Mouse (Mus musculus) limb, embryonic 11.5 days (tissue): ENCODE measurements around the gene Ipo4. TPM values are rescaled to one million over a fixed set of nuclear protein-coding genes. Genes with fewer than 3 reads are reported as not detected.

Source experiments
- ATAC-seq: fragments of 200-750 bp; cut with Nextera tagmentation; 2 replicates; pipeline ENCODE4 v1.8.0; 2017; ENCODE audit warnings: low read depth; ENCODE audit not compliant: insufficient number of reproducible peaks, low FRiP score, low TSS enrichment
- DNase-seq: peaks from one replicate; pipeline ENCODE4 v3.0.0-alpha.2; 2015; ENCODE audit warnings: low spot score
- H3K27ac ChIP-seq: fragments of 300-500 bp; sonication (generic); replicated peaks from 2 replicates; pipeline ENCODE4 v1.5.1; 2014; ENCODE audit warnings: low read depth, mild to moderate bottlenecking, low read length
- H3K27me3 ChIP-seq: fragments of 300-500 bp; sonication (generic); 2 replicates; pipeline ENCODE4 v1.6.1; 2014; ENCODE audit warnings: mild to moderate bottlenecking, low read length, mixed read lengths; ENCODE audit not compliant: control insufficient read depth, insufficient read depth
- H3K36me3 ChIP-seq: fragments of 300-500 bp; sonication (generic); 2 replicates; pipeline ENCODE4 v1.6.1; 2014; ENCODE audit warnings: mild to moderate bottlenecking, low read length, moderate library complexity, mixed read lengths; ENCODE audit not compliant: control insufficient read depth, insufficient read depth
- H3K4me1 ChIP-seq: fragments of 300-500 bp; sonication (generic); 2 replicates; pipeline ENCODE4 v1.6.1; 2014; ENCODE audit warnings: low read length, mixed read lengths; ENCODE audit not compliant: control insufficient read depth, insufficient read depth
- H3K4me2 ChIP-seq: fragments of 300-500 bp; sonication (generic); 2 replicates; pipeline ENCODE4 v1.6.1; 2014; ENCODE audit warnings: low read depth, mild to moderate bottlenecking, moderate library complexity; ENCODE audit not compliant: severe bottlenecking
- H3K4me3 ChIP-seq: fragments of 300-500 bp; sonication (generic); 2 replicates; pipeline ENCODE4 v1.5.1; 2014; ENCODE audit warnings: low read depth, low read length
- H3K9ac ChIP-seq: fragments of 300-500 bp; sonication (generic); 2 replicates; pipeline ENCODE4 v1.6.1; 2014; ENCODE audit warnings: mild to moderate bottlenecking, low read length
- H3K9me3 ChIP-seq: fragments of 300-500 bp; sonication (generic); 2 replicates; pipeline ENCODE4 v1.6.1; 2016; ENCODE audit warnings: low read length; ENCODE audit not compliant: control insufficient read depth
- WGBS: fragments of 180-500 bp; shearing (Covaris S2); extraction: QIAGEN DNeasy Blood & Tissue Kit; methylation state at CpG from one replicate; pipeline ENCODE4 v1.1.7; 2014; 5-methylcytosine and 5-hydroxymethylcytosine counted together
- polyA plus RNA-seq: library from polyadenylated mRNA; unstranded; fragments of >200 nt; fragmentation: Nextera tagmentation; extraction: Ambion mirVana; gene quantifications from 2 replicates; pipeline ENCODE4 v1.2.1, GENCODE M21; 2014

Gene Ipo4
- 91.5 and 100 TPM in 2 replicates for polyA plus RNA-seq

- no peaks in the 10 kb centered on the region for H3K27me3 ChIP-seq
- H3K36me3 ChIP-seq: peaks cover 21% of the 10 kb centered on the region
- H3K4me3 ChIP-seq: peak within 1 kb of the TSS; percentile 74
- H3K4me2 ChIP-seq: peak within 1 kb of the TSS; percentile 96
- ATAC-seq (peak; percentile 74), DNase-seq (peak; percentile 91)
- 2% methylated on average over 33 of the region's 33 CpGs for WGBS
- no peak within 1 kb of the TSS for H3K27ac ChIP-seq
- H3K9ac ChIP-seq: peak within 1 kb of the TSS; percentile 75
- no peaks in the 10 kb centered on the region for H3K9me3 ChIP-seq
- peaks cover 4% of the 10 kb centered on the region; the same call in 1 of the 2 replicates for H3K4me1 ChIP-seq
These were observed at the start of gene Ipo4 for GRCm38 (mm10) chr14:55635523-55636007. TSS of gene Ipo4 (minus strand) at chr14:55635957.

DNA sequence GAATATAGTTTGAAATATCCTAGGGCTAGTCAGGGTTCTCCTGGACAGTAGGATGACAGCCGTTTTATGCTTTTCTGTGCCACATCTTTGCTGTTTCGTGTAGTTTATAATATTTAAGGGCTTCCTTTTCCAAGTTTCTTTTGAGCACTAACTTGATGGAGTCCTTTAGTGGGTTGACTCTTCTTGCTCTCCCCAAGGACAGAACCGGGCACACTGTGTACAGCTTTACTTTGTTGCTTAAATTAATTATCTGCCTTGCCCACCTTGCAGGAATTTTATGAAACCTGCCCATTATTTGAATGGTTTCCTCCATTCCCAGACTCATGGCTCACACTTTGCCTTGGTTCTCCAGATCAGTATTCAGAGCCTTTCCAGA lies 46.3 kb upstream of the Ipo4 start:
- Histone ChIP-seq H3K9me3 (no peaks in the 10 kb centered on the region), H3K36me3 (peaks cover 12% of the 10 kb centered on the region), H3K9ac (no peak overlapping the region), H3K4me2 (peak overlapping the region; percentile 76), H3K27me3 (no peaks in the 10 kb centered on the region), H3K4me3 (peak overlapping the region; percentile 66), H3K27ac (no peak overlapping the region), H3K4me1 (no peaks in the 10 kb centered on the region)
- no peak for DNase-seq
- WGBS: 20% methylated on average over 3 of the region's 3 CpGs
- peak; percentile 24 for ATAC-seq

GRCm38 (mm10) chr14:55681160-55682117 lies 45.7 kb upstream of the Ipo4 start, which contains the start of gene Tinf2:
TSS of gene Tinf2 (minus strand) at chr14:55681820.
- peak; percentile 99 for DNase-seq
- Histone ChIP-seq H3K4me3 (peak within 1 kb of the TSS; percentile 66), H3K9me3 (no peaks in the 10 kb centered on the region), H3K36me3 (peaks cover 14% of the 10 kb centered on the region), H3K4me1 (no peaks in the 10 kb centered on the region), H3K4me2 (peak within 1 kb of the TSS; percentile 76), H3K27ac (peak within 1 kb of the TSS; percentile 44), H3K9ac (peak within 1 kb of the TSS; percentile 64), H3K27me3 (no peaks in the 10 kb centered on the region)
- WGBS: under 1% methylated on average over 65 of the region's 66 CpGs
- peak; percentile 97 for ATAC-seq

DNA sequence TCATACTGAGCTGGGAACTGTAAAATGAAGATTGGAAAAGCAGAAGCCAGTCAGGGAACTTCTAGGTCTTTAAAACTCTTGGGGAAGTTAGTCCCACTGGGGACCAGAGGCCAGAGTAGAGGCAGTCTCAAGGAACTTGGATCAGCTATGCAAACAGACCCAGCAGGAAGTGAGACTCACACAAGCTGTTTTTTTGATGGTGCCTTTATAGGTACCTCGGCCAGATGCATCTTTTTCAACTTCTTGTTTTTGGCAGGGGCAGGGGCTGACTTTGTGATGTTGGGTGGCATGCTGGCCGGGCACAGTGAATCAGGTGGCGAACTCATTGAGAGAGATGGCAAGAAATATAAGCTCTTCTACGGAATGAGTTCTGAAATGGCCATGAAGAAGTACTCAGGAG lies 41.9 kb upstream of the Ipo4 start:
- 90% methylated on average over 4 of the region's 4 CpGs for WGBS
- Histone ChIP-seq H3K36me3 (peaks cover 18% of the 10 kb centered on the region), H3K9ac (no peak overlapping the region), H3K27ac (no peak overlapping the region), H3K4me2 (no peak overlapping the region), H3K9me3 (no peaks in the 10 kb centered on the region), H3K4me1 (no peaks in the 10 kb centered on the region), H3K27me3 (no peaks in the 10 kb centered on the region), H3K4me3 (no peak overlapping the region)
- DNase-seq (no peak), ATAC-seq (no peak)

GRCm38 (mm10) chr14:55672741-55673060 lies 36.9 kb upstream of the Ipo4 start:
- WGBS: 78% methylated on average over 7 of the region's 7 CpGs
- H3K4me1 ChIP-seq: no peaks in the 10 kb centered on the region
- H3K9me3 ChIP-seq: no peaks in the 10 kb centered on the region
- H3K27ac ChIP-seq: no peak overlapping the region
- DNase-seq (no peak), ATAC-seq (no peak)
- no peaks in the 10 kb centered on the region for H3K27me3 ChIP-seq
- peaks cover 6% of the 10 kb centered on the region; the same call in 1 of the 2 replicates for H3K36me3 ChIP-seq
- H3K4me2 ChIP-seq: peak overlapping the region; percentile 86
- peak overlapping the region; percentile 83 for H3K4me3 ChIP-seq
- H3K9ac ChIP-seq: no peak overlapping the region; the same call in 1 of the 2 replicates

DNA sequence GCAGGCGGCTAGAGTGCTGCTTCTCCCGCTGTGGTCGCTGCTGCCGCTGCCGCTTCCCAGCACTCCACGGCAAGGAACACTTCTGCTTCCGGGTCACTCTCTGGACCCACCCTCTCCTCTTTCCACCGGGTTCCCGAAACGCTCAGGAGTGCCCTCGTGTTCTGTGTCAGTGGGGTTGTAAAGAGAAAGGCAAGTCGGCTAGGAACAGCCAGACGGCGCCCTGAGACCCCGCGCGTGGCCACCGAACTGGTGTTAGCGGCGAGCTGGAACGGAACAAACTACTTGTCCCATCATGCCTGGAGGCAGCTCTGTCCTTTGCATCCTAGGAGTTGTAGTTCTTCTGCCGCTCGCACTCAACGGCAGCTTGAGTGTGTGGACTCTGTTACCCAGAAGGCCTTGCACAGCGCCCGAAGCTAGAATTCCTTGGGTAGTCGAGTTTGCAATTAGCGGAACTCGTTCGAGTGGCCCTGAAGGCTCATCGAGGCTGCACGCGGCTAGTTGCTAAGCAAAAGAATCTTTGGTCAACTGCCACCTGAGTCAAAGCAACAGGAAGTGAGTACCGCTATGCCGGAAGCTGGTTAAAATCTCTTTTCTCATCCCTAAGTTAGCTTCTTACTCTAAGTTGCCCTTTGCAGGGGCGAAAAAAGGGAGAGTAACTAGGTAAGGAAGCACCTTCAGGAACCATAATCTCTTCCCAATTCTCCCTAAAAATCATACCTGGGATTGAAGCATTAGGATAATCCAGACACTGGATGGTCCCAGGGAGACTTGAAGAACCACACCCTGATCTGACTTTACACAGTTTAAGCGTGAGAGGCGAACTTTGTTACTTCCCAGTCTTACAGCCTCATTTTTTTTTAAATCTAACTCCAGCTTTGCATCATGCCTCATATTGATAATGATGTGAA lies 36.3 kb upstream of the Ipo4 start, which contains the start of the genes Gmpr2 and Nedd8:
Gene Gmpr2, plus strand, starts transcription at position 109 of the 908 bp plus-strand sequence.
Gene Nedd8, minus strand, starts transcription at position 292 of the 908 bp plus-strand sequence.
- Histone ChIP-seq H3K4me2 (peak within 1 kb of the TSS; percentile 86), H3K27me3 (no peaks in the 10 kb centered on the region), H3K4me1 (no peaks in the 10 kb centered on the region), H3K36me3 (peaks cover 6% of the 10 kb centered on the region; the same call in 1 of the 2 replicates), H3K4me3 (peak within 1 kb of the TSS; percentile 83), H3K9me3 (no peaks in the 10 kb centered on the region), H3K9ac (peak within 1 kb of the TSS; percentile 72), H3K27ac (peak within 1 kb of the TSS; percentile 60; the same call in 1 of the 2 replicates)
- DNase-seq (peak; percentile 89), ATAC-seq (peak; percentile 96)
- 1% methylated on average over 38 of the region's 38 CpGs for WGBS

DNA sequence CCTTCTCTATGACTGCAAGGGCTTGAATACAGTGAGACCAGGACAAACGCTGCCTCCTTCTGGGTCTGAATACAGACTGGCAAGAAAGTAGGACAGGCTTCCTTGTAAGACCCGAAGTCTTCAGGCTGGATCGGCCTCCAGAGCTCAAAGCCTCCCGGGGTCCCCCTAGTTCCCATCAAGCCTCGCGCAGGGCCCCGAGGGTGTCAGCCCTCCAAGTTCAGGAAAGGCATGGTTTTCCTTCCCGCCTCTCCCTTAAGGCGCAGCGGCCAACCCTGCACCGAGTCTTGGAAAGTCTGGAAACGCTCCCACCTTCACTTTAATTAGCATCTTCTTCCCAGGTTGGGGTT lies 35.7 kb upstream of the Ipo4 start:
- Histone ChIP-seq H3K27ac (peak overlapping the region; percentile 60; the same call in 1 of the 2 replicates), H3K4me3 (peak overlapping the region; percentile 83), H3K36me3 (0 out of 2 replicates have a peak, but pooled peaks cover 4% of the 10 kb centered on the region), H3K9me3 (no peaks in the 10 kb centered on the region), H3K9ac (peak overlapping the region; percentile 72), H3K4me2 (peak overlapping the region; percentile 86), H3K27me3 (no peaks in the 10 kb centered on the region), H3K4me1 (no peaks in the 10 kb centered on the region)
- DNase-seq: no peak
- 0% methylated on average over 12 of the region's 12 CpGs for WGBS
- peak; percentile 36; the same call in 1 of the 2 replicates for ATAC-seq
